Mouse (Mus musculus): ENCODE measurements around the gene BC030867. TPM values are rescaled to one million over a fixed set of nuclear protein-coding genes. Genes with fewer than 3 reads are reported as not detected.

The BC030867 gene
- total RNA-seq, 2 experiments from 2014 or later = 1.3 to 1.5 TPM

GRCm38 (mm10) chr11:102220451-102220850, 28.2 kb upstream of the BC030867 start:
- DNase-seq (ENCODE audit: extremely low spot score in 1 of 2, low spot score in 1 of 2) = no peak

GRCm38 (mm10) chr11:102221243-102221953, 27.3 kb upstream of the BC030867 start:
- DNase-seq (ENCODE audit: extremely low spot score in 1 of 2, low spot score in 1 of 2) = peak in 1 of 2 experiments; percentile 5

- DNase-seq (ENCODE audit: extremely low spot score in 1 of 2, low spot score in 1 of 2) = no peak
Measured at GRCm38 (mm10) chr11:102221954-102222351, 26.7 kb upstream of the BC030867 start.

GRCm38 (mm10) chr11:102223166-102223565, 25.5 kb upstream of the BC030867 start:
- DNase-seq (ENCODE audit: extremely low spot score in 1 of 2, low spot score in 1 of 2) = no peak

GRCm38 (mm10) chr11:102224686-102225085, 24.0 kb upstream of the BC030867 start:
- DNase-seq (ENCODE audit: extremely low spot score in 1 of 2, low spot score in 1 of 2) = no peak

GRCm38 (mm10) chr11:102225221-102225620, 23.5 kb upstream of the BC030867 start:
- DNase-seq (ENCODE audit: extremely low spot score in 1 of 2, low spot score in 1 of 2) = no peak

- no peak for DNase-seq (ENCODE audit: extremely low spot score in 1 of 2, low spot score in 1 of 2)
Measured at GRCm38 (mm10) chr11:102226067-102226978, 22.4 kb upstream of the BC030867 start.

- DNase-seq (ENCODE audit: extremely low spot score in 1 of 2, low spot score in 1 of 2) = no peak
Measured at GRCm38 (mm10) chr11:102227270-102228190, 21.2 kb upstream of the BC030867 start.

- no peak for DNase-seq (ENCODE audit: extremely low spot score in 1 of 2, low spot score in 1 of 2)
Measured at GRCm38 (mm10) chr11:102228191-102228545, 20.5 kb upstream of the BC030867 start.

GRCm38 (mm10) chr11:102228646-102229268, 19.9 kb upstream of the BC030867 start:
- no peak for DNase-seq (ENCODE audit: extremely low spot score in 1 of 2, low spot score in 1 of 2)

- DNase-seq (ENCODE audit: extremely low spot score in 1 of 2, low spot score in 1 of 2) = no peak
Measured at GRCm38 (mm10) chr11:102229331-102229953, 19.2 kb upstream of the BC030867 start.

GRCm38 (mm10) chr11:102230006-102230741, 18.5 kb upstream of the BC030867 start, which contains the start of gene Hdac5:
Gene Hdac5, minus strand, starts transcription at chr11:102230166.
- DNase-seq (ENCODE audit: extremely low spot score in 1 of 2, low spot score in 1 of 2) = peak; percentile 86 to 89

GRCm38 (mm10) chr11:102236022-102236421, 12.7 kb upstream of the BC030867 start:
- no peak for DNase-seq (ENCODE audit: extremely low spot score in 1 of 2, low spot score in 1 of 2)

- no peak for DNase-seq (ENCODE audit: extremely low spot score in 1 of 2, low spot score in 1 of 2)
Measured at GRCm38 (mm10) chr11:102240636-102241035, 8.0 kb upstream of the BC030867 start.

- no peak for DNase-seq (ENCODE audit: extremely low spot score in 1 of 2, low spot score in 1 of 2)
Measured at GRCm38 (mm10) chr11:102241246-102241645, 7.4 kb upstream of the BC030867 start.

- DNase-seq (ENCODE audit: extremely low spot score in 1 of 2, low spot score in 1 of 2) = no peak
Measured at GRCm38 (mm10) chr11:102241874-102242273, 6.8 kb upstream of the BC030867 start.

- DNase-seq (ENCODE audit: extremely low spot score in 1 of 2, low spot score in 1 of 2) = peak; percentile 44 to 60
Measured at GRCm38 (mm10) chr11:102244926-102245449, 3.7 kb upstream of the BC030867 start.

GRCm38 (mm10) chr11:102245581-102246272, 3.0 kb upstream of the BC030867 start:
- DNase-seq (ENCODE audit: extremely low spot score in 1 of 2, low spot score in 1 of 2) = no peak

Measured in layer of hippocampus, postnatal 25 days (tissue).